Mouse (Mus musculus): ENCODE data around the gene Fhdc1.

- no peak for TF ChIP-seq CHD2 (IDR thresholded peaks at IDR 0.05; ENCODE audit: low read depth, low read length)
- TF ChIP-seq HCFC1 (IDR thresholded peaks at IDR 0.05; ENCODE audit: borderline replicate concordance, insufficient read depth, low read length): no peak
- no peak for TF ChIP-seq ZC3H11A (IDR thresholded peaks at IDR 0.05; ENCODE audit: borderline replicate concordance, low read depth, low read length)
- TF ChIP-seq MAFK (IDR thresholded peaks at IDR 0.05; ENCODE audit: insufficient read depth, low read depth, low read length): no peak
These were observed 7.3 kb downstream of the Fhdc1 start for GRCm38 (mm10) chr3:84472955-84473354.
